Mouse (Mus musculus) liver, embryonic 18 days (tissue): Measurements from ENCODE around the gene Taco1. TPM values are rescaled to one million over a fixed set of nuclear protein-coding genes. Genes with fewer than 3 reads are reported as not detected.

Experiments used
- polyA plus RNA-seq: library from polyadenylated mRNA; depleted of rRNA; stranded (reverse); fragments of >200 nt; gene quantifications from 2 replicates; pipeline ENCODE4 v1.2.3, GENCODE M21; 2012; rRNA removed

Taco1 gene
- polyA plus RNA-seq = 8.7 and 9.4 TPM in 2 replicates

GRCm38 (mm10) chr11:106065923-106066571, at the start of gene Taco1:
Gene Taco1, plus strand, starts transcription at chr11:106066061.

GRCm38 (mm10) chr11:106036548-106037417, 29.1 kb upstream of the Taco1 start, which contains the start of gene Dcaf7:
Gene Dcaf7, plus strand, starts transcription at chr11:106036872.

GRCm38 (mm10) chr11:106083708-106084701, 18.1 kb downstream of the Taco1 start, which contains the start of gene Map3k3:
Gene Map3k3, plus strand, starts transcription at chr11:106084613.

Other genes starting within 250 kb of the Taco1 start
- 0.65 TPM in 2 replicates for gene Cyb561, start 112.7 kb upstream of the Taco1 start, polyA plus RNA-seq
- gene Ace, start 98.1 kb upstream of the Taco1 start, polyA plus RNA-seq = 0.09 and 0.46 TPM in 2 replicates
- not detected in 2 replicates for gene Ace3, start 71.4 kb upstream of the Taco1 start, polyA plus RNA-seq
- gene Kcnh6, start 57.9 kb upstream of the Taco1 start, polyA plus RNA-seq = 0.01 and 0.03 TPM in 2 replicates
- 12.6 and 16.4 TPM in 2 replicates for gene Dcaf7, start 29.2 kb upstream of the Taco1 start, polyA plus RNA-seq
- gene Map3k3, start 18.6 kb downstream of the Taco1 start, polyA plus RNA-seq = 9.5 and 10.2 TPM in 2 replicates
- gene Gm10840, start 94.8 kb downstream of the Taco1 start, polyA plus RNA-seq = not detected in 2 replicates
- 39.4 and 40.4 TPM in 2 replicates for gene Limd2, start 94.8 kb downstream of the Taco1 start, polyA plus RNA-seq
- 6.9 and 7.0 TPM in 2 replicates for gene Strada, start 136.1 kb downstream of the Taco1 start, polyA plus RNA-seq
- 24.5 and 27.0 TPM in 2 replicates for gene Ccdc47, start 150.3 kb downstream of the Taco1 start, polyA plus RNA-seq
- gene Ddx42, start 150.9 kb downstream of the Taco1 start, polyA plus RNA-seq = 11.9 and 13.5 TPM in 2 replicates
- 15.5 and 16.4 TPM in 2 replicates for gene Ftsj3, start 190.0 kb downstream of the Taco1 start, polyA plus RNA-seq
- gene Psmc5, start 190.1 kb downstream of the Taco1 start, polyA plus RNA-seq = 60.5 and 63.5 TPM in 2 replicates
- gene Smarcd2, start 206.9 kb downstream of the Taco1 start, polyA plus RNA-seq = 35.1 and 37.9 TPM in 2 replicates
- gene Tcam1, start 210.6 kb downstream of the Taco1 start, polyA plus RNA-seq = 0.11 and 0.13 TPM in 2 replicates
- gene Gh, start 235.8 kb downstream of the Taco1 start, polyA plus RNA-seq = 0.07 and 0.08 TPM in 2 replicates
- gene Cd79b, start 248.7 kb downstream of the Taco1 start, polyA plus RNA-seq = 14.8 and 21.6 TPM in 2 replicates